Mouse (Mus musculus) adrenal gland, adult 10 weeks (tissue): ENCODE results near the gene Timp2. TPM values are rescaled to one million over a fixed set of nuclear protein-coding genes. Genes with fewer than 3 reads are reported as not detected.

Experiments
- polyA plus RNA-seq: library from polyadenylated mRNA; stranded (reverse); fragments of 350-450 nt; fragmentation: Illumina TruSeq; extraction: RNeasy Lipid Tissue Mini Kit (QIAGEN cat#74804); gene quantifications from one replicate; pipeline ENCODE4 v1.2.3, GENCODE M21; 2014; ENCODE audit warnings: low read depth, low replicate concordance

The Timp2 gene
- polyA plus RNA-seq = 85.3 TPM

DNA sequence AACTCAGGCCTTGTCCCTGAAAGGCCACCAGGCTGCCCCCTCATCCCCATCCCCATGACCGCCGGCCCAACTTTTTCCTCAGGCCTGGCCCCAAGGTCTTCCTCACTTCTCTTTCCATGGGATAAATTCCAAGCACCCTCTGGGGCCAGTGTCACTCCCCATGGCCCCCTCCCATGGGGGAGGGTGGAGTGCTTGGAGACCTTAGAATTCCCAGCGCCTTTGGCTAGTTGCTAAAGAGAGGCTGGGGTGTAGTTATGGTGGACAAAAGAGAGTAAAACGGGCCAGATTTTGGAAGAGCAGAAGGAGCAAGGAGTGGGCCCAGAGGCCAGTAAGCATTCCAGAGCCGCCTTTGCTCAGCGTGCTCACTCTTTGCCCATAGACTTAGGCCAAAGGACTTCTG is at the start of gene Timp2:
Timp2 (minus strand) TSS at position 101 of the 400 bp plus-strand sequence.

DNA sequence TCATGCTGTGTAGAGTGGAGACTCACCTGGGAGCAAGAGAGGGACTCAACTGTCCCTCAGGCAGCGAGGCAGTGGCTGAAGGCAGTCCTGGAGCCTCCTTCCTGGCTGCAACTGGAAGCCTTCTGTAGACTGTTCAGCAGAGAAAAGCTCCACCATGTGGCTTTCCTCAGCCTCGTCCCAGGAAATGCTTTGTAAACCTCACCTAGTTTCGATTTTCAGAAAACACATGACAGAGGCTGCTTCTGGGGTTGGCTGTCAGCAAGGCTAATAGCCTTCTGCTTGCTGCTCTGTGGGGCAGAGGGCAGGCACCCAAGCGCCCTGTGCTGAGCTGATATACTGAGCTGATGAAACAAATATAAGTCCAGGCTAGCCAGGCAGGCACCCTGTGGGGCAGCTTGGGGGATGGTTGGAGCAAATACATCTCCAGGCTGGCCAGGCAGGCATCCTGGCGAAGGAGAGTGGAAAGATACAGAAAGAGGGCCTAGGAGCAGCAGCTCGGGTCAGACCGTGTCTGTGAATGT is 46.3 kb upstream of the Timp2 start, which contains the start of gene Lgals3bp:
Lgals3bp (minus strand) TSS at position 333 of the 521 bp plus-strand sequence.

DNA sequence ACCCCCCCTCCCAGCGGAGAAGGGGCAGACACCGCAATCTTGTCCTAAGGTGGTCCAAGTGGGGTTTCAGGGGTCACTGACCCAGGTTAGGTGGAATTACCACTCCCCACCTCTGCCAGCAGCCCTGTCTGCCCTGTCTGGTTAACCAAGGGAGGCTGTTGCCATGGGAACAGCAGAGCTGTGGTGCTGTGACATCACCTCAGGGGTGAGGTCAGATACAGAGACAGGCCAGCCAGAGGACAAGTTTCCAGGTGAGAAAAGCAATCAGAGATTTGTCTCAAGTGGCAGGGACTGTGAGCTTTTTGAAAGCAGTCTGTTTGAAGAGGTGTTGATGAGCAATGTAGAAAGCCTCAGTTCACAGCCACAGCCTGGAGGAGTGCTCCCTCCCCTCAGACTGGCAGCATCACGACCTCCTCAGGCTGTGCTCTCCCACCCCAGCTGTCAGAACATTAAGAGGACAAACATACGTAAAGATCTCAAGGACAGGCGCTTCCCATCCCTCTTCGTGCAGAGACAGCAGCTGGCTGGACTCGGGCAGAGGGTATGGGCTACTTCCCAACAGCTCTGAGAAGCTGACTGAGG is 13.0 kb downstream of the Timp2 start, which contains the start of gene Cep295nl:
Cep295nl (minus strand) TSS at position 101 of the 582 bp plus-strand sequence.

GRCm38 (mm10) chr11:118289999-118290889 is 65.3 kb downstream of the Timp2 start, which contains the start of gene Usp36:
Gene Usp36 (minus strand): TSS chr11:118290244.

Other genes with a start within 250 kb of the Timp2 start
- not detected for gene Dnah17, start 225.1 kb downstream of the Timp2 start, polyA plus RNA-seq
- gene Cyth1, start 107.1 kb downstream of the Timp2 start, polyA plus RNA-seq = 37.4 TPM
- 3.4 TPM for gene Usp36, start 65.5 kb downstream of the Timp2 start, polyA plus RNA-seq
- gene Cep295nl, start 13.2 kb downstream of the Timp2 start, polyA plus RNA-seq = not detected
- 39.3 TPM for gene Lgals3bp, start 46.4 kb upstream of the Timp2 start, polyA plus RNA-seq
- 4.8 TPM for gene Cant1, start 63.3 kb upstream of the Timp2 start, polyA plus RNA-seq
- gene C1qtnf1, start 72.5 kb upstream of the Timp2 start, polyA plus RNA-seq = 5.8 TPM
- gene Engase, start 121.1 kb upstream of the Timp2 start, polyA plus RNA-seq = 0.47 TPM